Mouse (Mus musculus) mouse trophoblast stem cell (cell line): Measurements from ENCODE around the gene Rsrc1.

Source experiments
- in situ Hi-C, 2 experiments: fragments of 300-500 bp; cut with MseI, MboI; formaldehyde crosslinking; loops; 2 replicates in 1 of 2; 3 replicates in 1 of 2; pipeline ENCODE4 v1.15.1; 2025

The Rsrc1 gene

GRCm38 (mm10) chr3:66981101-66981661 is at the start of gene Rsrc1:
Gene Rsrc1, plus strand, starts transcription at chr3:66981390.
- in situ Hi-C loops, result no loop called here

DNA sequence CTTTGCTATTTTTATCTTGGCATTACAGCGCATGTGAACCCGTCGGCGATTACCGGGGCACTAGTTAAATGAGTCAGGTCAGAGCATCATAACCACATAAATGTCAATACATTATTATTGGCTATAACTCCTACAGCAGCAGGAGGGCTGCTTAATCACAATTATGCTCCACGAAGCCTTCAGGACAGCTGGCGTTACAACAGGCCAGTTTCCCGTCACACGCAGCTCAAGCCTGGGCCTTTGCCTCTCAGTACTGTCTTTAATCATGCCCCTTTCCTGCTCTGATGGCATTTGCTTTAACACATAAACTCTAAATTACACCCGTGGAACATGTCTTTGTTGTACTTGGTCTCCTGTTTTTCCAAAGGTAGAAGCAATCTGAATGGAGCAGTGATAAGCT is 41.5 kb upstream of the Rsrc1 start:
- in situ Hi-C loops, result no loop called here

- in situ Hi-C loops, result no loop called here
Observed at GRCm38 (mm10) chr3:66955126-66955525, 26.1 kb upstream of the Rsrc1 start.

GRCm38 (mm10) chr3:66959972-66960371 is 21.2 kb upstream of the Rsrc1 start:
- in situ Hi-C loops, result no loop called here

GRCm38 (mm10) chr3:66964884-66965283 is 16.3 kb upstream of the Rsrc1 start:
- in situ Hi-C loops, result no loop called here

GRCm38 (mm10) chr3:66967508-66967907 is 13.7 kb upstream of the Rsrc1 start:
- in situ Hi-C loops, result no loop called here

- in situ Hi-C loops, result no loop called here
Observed at GRCm38 (mm10) chr3:66970261-66970660, 10.9 kb upstream of the Rsrc1 start.

DNA sequence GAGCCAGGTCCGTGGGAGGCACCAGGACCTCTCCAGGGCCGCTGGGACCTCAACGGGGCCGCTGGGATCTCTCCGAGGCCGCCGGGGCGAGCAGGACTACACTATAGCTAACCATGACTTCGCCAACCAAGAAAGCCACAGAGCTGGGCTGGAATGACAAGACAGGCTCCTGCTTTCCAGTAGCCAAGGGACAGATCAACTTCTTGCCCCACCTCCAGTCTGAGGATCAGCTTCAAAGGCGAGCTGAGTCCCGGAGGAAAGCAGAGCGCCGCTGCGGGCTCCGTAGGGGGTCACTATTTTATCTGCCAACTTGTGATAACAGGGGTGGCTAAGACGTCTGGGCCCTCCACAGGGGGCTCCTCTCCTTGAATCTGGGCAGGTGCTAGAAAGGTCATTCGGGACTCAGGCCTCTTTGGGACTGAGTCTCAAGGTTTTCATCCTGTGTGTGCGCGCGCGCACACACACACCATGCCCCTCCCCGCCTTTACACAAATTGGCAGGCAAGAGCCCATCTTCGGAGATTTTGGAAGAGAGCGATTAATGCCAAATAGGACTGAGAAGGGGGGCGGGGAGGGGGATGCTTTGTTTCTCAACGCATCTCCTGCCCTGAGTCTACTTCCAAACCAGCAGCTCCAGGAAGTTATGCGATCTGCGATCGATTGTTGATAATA is 10.4 kb upstream of the Rsrc1 start:
- in situ Hi-C loops, result no loop called here

DNA sequence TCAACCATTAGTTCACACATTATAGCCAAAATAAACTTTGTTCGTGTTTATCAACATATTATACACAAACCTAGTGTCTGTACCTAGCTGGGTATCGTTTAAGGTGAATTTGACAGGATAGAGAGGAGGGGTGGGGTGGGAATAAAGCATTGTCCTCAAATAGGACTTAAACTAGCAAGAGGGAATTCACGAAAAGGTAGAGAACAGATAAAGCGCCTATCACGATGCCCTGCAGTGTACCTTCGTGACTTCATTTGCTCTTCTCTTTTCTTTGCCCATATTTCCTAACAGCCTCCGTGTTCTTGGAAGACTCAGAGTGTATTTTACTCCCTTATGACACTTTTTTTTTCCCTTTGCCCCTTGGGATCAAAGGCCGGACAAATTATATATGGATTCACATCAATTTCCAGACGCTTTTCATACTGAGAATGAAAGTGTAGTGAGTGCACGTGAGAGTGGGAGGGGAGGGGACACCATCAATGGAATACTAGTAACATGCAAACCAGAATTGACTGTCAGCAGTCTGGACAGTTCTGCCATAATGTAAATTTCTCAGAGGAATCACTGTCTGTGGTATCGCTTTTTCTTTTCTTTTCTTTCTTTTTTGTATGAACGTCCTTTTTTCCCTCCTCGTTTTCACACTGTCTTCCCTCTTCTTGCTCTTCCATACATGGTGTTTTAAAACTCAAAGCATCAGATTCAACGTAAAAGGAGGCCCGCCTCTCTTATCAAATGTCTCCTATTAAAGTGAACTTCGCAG is 8.8 kb upstream of the Rsrc1 start:
- in situ Hi-C loops, result no loop called here

GRCm38 (mm10) chr3:66973391-66973943 is 7.7 kb upstream of the Rsrc1 start:
- in situ Hi-C loops, result no loop called here

- in situ Hi-C loops, result no loop called here
Observed at GRCm38 (mm10) chr3:66974501-66974900, 6.7 kb upstream of the Rsrc1 start.

- in situ Hi-C loops, result no loop called here
Observed at GRCm38 (mm10) chr3:66976889-66977615, 4.1 kb upstream of the Rsrc1 start.

GRCm38 (mm10) chr3:66977811-66978456 is 3.3 kb upstream of the Rsrc1 start:
- in situ Hi-C loops, result no loop called here

DNA sequence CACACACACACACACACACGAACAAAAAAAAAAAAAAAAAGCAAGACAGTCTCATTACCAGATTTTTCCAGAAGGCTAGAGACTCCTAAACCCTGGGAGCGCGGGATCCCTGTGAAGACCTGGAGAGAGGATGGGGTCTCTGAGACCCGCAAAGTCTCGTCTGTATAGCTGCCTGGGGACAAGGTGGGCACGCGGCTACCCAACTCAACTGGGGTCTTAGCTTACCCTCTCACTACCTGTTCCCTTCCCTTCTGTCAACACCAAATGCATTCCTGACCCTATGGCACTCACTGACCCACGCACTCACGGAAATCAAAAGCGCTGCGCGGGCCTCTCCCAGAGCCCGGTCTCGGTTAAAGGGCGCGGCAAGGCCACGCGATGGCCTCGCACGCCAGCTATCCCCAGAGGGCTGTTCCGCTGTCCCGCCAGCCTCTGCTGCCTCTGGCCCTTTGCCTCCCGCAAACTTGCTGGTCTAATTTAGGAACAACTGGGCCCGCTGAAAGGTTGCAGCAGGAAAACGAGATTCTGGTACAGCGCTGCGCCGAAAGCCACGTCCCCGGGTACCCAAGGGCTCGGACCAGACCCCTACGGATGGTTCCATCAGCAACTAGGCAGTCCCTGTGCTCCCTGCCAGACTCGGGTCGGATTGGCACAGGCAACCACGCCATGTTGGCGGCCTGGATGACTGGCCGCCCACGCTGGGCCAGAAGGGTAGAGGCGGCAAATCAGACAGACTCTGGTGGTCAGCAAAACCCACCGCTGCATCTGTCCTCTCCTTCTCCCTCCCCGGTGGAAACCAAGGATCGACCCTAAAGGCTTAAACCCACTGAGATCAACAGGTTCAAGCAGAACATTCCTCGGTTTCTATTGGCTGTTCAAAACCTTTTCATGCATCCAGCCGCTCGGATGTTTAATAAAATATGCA is 2.5 kb upstream of the Rsrc1 start:
- in situ Hi-C loops, result no loop called here

- in situ Hi-C loops, result no loop called here
Observed at GRCm38 (mm10) chr3:66979491-66979890, 1.7 kb upstream of the Rsrc1 start.

DNA sequence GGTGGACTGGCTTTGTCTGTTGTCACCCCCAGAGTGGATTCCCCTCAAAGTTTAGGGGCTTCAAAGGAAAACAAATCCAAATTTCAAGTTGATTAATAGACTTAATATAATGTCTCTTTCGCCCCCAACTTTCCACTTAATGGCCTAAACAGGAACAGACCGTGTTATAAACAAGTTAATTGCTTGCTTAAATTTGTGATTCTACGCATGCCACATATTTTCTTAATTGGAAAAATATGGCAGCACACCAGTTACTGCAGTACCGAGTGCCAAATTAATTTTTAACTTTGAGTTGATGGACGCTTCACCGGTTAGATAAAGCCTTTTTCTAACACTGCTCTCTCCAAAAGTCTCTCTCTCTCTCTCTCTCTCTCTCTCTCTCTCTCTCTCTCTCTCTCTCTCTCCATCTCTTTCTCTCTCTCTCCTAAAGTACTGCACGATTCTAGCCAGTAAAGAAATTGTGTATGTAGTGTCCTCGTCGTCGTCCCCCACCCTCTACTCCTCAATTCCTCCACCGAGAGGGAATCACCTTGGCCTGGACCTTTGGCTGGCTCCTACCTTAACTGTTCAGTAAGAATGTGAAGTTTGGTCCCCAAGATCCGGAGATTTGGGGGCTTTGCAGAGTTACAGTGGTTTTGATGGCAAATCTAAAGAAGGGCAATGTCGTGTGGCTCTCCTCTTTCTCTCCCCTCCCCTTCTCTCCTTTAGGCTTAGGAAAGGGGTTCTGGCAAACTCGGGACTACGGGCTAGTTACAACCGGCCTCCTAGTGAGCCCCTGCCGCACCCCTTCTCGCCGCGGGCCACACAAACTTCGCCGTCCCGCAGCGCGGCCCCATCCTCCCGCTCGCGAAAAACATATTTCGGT is 847 bp upstream of the Rsrc1 start:
- in situ Hi-C loops, result no loop called here

GRCm38 (mm10) chr3:66981706-66982105 is 516 bp downstream of the Rsrc1 start, which contains the start of gene Shox2:
Gene Shox2, minus strand, starts transcription at chr3:66981771.
- in situ Hi-C loops, result no loop called here

DNA sequence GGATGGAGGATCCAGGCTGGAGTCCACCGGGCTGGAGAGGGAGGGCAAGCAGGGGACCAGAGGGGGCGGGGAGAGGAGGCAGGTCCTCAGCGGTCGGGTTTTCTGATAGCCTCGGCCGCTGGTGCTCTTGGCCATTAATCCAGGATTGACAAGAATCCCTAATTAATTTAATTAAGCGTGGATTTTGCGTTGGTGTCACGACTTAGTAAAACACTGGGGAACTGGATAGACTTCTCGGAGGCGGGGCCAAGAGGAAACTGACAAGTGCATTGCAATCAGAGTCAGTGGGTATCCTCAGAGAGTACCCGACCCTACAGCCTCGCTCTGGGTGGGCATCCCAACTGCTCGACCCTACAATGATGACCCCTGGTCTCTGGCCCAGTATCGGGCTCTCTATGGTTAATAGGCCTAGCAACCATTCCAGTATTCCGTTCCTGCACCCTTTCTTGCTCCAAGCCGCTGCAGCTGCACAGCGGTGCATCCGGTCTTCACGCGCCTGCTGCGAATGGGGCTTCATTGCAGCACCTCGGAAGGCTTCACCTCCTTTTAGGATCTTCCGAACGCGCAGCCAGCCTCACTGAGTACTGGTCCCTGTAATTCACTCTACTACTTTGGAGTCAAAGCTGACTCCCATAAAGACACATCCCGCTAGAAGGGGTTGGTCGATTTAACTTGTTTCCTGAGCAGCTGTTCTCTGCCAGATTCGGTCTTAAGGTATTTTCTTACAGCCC is 1.2 kb downstream of the Rsrc1 start:
- in situ Hi-C loops, result no loop called here

- in situ Hi-C loops, result no loop called here
Observed at GRCm38 (mm10) chr3:66983481-66983880, 2.3 kb downstream of the Rsrc1 start.
